Mouse (Mus musculus): Measurements from ENCODE around the gene Macrod1. TPM values are rescaled to one million over a fixed set of nuclear protein-coding genes. Genes with fewer than 3 reads are reported as not detected.

The Macrod1 gene
- total RNA-seq, 2 experiments from 2014 or later = 261 to 294 TPM

DNA sequence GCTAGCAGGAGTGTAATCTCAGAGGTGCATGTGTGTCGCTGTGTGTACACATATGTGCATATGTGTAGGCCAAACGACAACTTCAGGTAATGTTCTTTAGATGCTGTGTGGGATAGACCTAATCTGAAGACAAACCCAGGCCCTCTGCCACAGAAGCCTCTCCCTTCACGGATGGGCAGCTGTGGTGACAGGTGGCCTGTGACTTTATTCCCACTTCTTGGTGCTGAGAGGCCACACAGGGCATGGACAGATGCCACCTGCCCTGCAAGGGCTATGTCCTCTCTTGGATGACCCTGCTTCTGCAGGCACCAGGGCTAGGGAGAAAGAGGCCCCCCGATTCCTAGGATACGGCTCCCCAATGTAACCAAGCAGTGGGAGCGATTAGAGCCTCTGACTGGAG lies 54.7 kb downstream of the Macrod1 start:
- intact Hi-C loops (cut with DNase I) = loop anchor here (5.0 kb wide), 1 partner anchor 71 kb away; no protein-coding TSS in a partner anchor
- TF ChIP-seq CTCF (IDR thresholded peaks at IDR 0.05) = no peak
- Histone ChIP-seq H3K27ac (peak overlapping the region; percentile 9), H3K4me3 (no peak overlapping the region)
- no peak for DNase-seq

DNA sequence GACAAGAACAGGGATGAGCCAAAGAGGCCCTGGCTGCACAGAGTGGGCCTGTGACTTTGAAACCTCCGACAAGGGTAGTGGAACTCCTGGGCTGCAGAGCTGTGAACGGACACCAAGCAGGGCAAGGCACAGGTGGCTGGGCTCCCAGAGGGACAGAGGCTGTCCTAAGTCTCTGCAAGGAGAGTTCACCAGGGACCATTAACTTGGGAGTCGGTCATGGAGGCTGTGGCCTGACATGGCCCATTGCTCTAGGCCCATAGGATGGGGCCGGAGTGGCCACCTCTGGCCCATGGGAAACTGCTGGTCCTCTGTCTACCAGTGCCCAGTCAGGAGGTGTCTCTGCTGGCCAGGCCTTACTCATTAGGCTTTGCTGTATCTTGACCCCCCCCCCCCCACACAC lies 55.1 kb downstream of the Macrod1 start:
- intact Hi-C loops (cut with DNase I) = loop anchor here (5.0 kb wide), 1 partner anchor 71 kb away; no protein-coding TSS in a partner anchor
- peak overlapping the region; percentile 9; the same call in 1 of the 2 replicates for H3K27ac ChIP-seq
- no peak for TF ChIP-seq CTCF (IDR thresholded peaks at IDR 0.05)
- DNase-seq = no peak
- H3K4me3 ChIP-seq = no peak overlapping the region

DNA sequence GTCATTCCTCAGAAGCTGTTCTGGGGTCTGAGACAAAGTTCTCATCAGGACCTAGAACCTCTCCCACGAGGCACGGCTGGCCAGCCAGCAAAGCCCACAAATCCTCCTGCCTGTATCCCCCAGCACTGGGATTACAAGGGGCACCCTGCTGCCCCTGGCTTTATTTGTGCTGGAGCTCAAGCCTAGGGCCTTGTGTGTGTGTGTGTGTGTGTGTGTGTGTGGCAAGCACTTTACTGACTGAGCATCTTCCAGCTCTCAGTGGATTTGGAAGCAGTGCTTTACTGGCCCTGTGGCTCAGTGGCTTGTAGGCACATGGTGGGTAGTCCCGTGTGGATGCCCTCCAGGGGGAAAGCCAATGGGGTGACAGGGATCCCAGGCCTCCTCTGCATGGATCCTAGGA lies 56.0 kb downstream of the Macrod1 start:
- intact Hi-C loops (cut with DNase I) = loop anchor here (5.0 kb wide), 1 partner anchor 70 kb away; no protein-coding TSS in a partner anchor
- H3K4me3 ChIP-seq = no peak overlapping the region
- no peak for DNase-seq
- H3K27ac ChIP-seq = no peak overlapping the region
- no peak for TF ChIP-seq CTCF (IDR thresholded peaks at IDR 0.05)

DNA sequence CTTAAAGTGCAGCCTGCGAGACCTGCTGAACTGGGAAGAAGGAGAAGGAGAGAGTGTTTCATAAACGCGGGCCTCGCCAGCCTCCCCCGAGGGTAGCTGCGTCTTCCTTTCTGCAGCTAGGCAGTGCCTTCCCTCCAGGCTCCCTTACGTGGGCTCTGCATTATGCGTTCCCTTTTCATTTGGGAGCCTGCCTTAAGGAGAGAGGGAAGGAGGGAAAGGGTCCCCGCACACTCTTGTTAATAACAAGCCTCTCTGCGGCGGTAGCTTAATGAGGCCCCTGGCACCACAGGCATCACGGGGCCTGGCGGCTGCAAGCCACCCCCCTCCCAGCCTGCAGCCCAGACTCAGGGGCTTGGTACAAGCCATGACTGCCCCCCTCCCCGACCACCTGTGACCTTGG lies 57.0 kb downstream of the Macrod1 start:
- no peak for TF ChIP-seq CTCF (IDR thresholded peaks at IDR 0.05)
- DNase-seq = no peak
- intact Hi-C loops (cut with DNase I) = loop anchor here (5.0 kb wide), 1 partner anchor 69 kb away; no protein-coding TSS in a partner anchor
- H3K27ac ChIP-seq = no peak overlapping the region
- no peak overlapping the region for H3K4me3 ChIP-seq

DNA sequence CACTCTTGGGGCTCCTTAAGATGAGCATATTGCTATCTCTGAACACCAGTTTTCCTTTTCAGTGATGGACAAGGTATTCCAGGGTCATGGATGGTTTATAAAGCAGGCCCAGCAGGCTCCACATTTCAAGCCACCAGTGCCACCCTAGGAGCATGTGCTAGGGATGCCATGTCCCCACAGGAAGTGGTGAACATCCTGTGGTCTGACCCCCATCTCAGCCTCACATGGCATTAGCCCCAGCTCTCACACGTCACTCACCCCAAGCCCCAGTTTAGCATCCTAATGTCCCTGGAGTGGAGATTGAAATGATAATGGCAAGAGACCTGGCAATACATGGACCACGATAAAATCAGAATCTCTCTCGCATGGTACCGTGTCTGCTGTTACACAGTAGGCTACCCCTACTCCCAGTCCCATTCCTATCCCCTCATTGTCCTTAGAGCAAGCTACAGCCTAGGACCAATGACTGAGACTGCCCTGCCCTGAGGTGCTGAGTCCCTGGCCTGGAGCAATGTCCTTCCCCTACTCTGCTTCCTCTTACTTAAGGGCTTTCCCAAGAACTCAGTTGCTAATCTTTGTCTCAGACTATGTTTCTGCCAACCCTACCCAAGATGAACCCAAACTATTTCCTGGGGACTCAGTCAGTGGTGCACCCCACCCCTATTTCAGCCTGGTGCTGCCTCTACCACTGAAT lies 59.6 kb downstream of the Macrod1 start:
- intact Hi-C loops (cut with DNase I) = no loop called here
- no peak overlapping the region for H3K27ac ChIP-seq
- H3K4me3 ChIP-seq = no peak overlapping the region
- DNase-seq = no peak
- TF ChIP-seq CTCF (IDR thresholded peaks at IDR 0.05) = no peak

DNA sequence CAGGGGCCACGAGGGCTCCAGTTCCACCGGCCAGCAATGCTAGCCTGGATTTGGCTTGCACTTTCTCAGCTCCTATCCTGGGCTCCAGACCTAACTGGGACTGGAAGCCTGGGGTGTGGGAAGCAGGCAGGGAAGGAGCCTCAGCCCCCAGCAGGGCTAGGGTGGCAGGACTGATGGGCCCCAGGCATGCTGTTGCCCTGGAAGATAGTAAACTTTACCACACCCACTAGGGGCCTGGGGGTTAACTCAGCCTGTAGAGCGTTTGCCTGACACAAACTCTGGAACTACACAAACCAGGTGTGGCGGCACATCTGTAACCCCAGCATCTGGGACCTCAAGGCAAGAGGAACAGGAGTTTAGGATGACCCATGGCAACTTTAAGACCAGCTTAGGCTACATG lies 60.5 kb downstream of the Macrod1 start:
- Histone ChIP-seq H3K4me3 (no peak overlapping the region), H3K27ac (peak overlapping the region; percentile 40; the same call in 1 of the 2 replicates)
- TF ChIP-seq CTCF (IDR thresholded peaks at IDR 0.05) = no peak
- intact Hi-C loops (cut with DNase I) = no loop called here
- no peak for DNase-seq

DNA sequence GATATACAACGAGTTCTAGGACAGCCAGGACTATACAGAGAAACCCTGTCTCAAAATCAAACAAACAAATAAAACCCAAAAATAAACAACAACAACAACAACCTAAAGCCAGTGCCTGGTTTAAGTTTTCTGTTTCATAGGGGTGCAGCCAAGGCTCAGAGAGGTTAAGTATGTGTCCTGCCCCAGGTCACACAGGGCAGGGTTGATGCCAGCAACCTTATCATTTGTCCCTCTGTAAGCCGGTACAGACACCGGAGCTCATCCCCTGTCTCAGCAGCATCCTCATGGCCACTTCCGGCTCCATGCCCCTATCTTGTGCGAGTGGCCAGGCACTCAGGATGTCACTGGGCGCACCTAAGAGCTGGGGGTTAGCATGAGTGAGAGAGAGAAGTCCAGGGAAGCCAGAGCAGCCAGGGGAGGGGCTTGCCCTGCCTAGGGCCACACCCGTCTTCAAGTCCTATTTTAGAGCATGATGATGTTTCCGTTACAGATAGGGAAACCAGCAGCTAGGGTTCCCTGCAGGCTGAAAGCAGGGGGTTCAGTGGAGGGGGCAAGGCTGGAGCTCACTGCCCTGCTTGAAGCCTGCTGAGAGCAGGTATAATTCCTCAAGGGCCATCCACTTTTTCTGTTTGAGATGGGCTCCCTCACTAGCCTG lies 61.2 kb downstream of the Macrod1 start:
- intact Hi-C loops (cut with DNase I) = no loop called here
- Histone ChIP-seq H3K27ac (peak overlapping the region; percentile 56; the same call in 1 of the 2 replicates), H3K4me3 (no peak overlapping the region)
- TF ChIP-seq CTCF (IDR thresholded peaks at IDR 0.05) = no peak
- DNase-seq = no peak

DNA sequence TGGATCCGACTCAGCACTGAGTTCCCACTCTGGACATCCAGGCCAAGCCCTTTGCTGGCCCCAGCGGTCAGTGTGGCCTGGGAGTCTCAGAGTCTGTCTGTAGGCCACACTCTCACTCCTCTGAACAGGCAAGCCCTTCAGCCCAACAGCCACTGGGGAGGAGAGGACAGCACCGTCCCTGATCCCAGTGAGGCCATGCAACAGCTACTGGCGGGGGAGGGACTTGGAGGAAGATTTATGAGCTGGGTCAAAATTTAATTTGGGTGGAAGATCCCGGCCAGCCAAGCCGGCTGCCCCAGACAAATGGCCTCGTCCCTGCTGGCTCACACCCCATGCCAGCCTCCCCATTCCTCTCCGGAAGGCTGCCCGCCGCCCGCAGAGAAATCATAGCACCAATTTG lies 64.6 kb downstream of the Macrod1 start:
- no peak for TF ChIP-seq CTCF (IDR thresholded peaks at IDR 0.05)
- H3K27ac ChIP-seq = peak overlapping the region; percentile 83
- no peak overlapping the region for H3K4me3 ChIP-seq
- intact Hi-C loops (cut with DNase I) = no loop called here
- DNase-seq = peak; percentile 82

DNA sequence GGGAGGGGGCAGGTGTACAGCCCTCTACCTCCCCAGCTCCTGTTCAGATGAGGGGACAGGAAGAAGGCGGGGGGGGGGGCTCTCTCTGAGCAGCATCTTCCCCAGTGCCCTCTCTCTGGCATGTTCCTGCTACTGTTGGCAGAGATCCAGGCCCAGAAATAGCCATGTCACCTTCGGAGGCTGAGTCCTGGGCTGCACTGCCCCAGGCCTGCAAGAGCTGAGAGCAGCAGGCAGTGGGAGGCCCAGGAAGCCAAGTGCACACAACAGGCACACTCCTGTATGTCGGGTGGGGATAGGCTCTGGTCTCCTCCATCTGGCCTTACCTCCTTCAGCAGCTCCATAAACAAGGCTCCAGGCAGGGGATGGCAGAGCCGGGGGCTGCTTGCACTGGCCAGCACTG lies 65.7 kb downstream of the Macrod1 start:
- peak; percentile 73 for DNase-seq
- H3K4me3 ChIP-seq = no peak overlapping the region; the same call in 1 of the 2 replicates
- intact Hi-C loops (cut with DNase I) = no loop called here
- peak overlapping the region; percentile 83 for H3K27ac ChIP-seq
- no peak for TF ChIP-seq CTCF (IDR thresholded peaks at IDR 0.05)

DNA sequence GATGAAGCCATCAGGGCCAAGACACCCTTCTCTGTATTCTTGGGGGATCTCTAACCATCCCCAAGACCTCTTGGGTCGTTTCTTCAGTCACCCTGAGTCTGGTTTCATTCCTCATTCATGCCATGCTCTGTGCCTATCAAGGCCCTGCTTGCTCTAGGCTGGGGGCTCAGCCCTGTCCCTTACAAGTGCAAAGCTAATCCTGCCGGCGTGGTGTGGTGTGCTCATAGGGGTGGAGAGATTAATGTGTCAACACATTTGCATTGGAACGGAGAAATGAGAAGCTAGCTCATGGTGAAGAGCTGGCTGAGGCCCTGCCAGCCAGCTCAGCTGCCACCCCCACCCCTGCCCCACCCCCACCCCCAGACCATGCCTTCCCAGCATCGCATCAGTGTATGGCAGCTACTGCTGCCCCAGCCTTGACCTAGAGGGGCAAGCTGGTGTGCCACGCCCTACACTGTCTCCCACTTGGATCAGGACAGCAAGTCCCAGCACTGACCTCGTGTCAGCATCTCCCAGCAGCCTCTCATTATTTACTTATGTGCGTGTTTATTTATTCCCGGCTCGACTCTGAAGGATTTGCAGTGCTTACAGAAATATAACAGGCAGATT lies 66.2 kb downstream of the Macrod1 start:
- no peak for TF ChIP-seq CTCF (IDR thresholded peaks at IDR 0.05)
- intact Hi-C loops (cut with DNase I) = no loop called here
- Histone ChIP-seq H3K4me3 (no peak overlapping the region; the same call in 1 of the 2 replicates), H3K27ac (peak overlapping the region; percentile 83)
- DNase-seq = no peak

DNA sequence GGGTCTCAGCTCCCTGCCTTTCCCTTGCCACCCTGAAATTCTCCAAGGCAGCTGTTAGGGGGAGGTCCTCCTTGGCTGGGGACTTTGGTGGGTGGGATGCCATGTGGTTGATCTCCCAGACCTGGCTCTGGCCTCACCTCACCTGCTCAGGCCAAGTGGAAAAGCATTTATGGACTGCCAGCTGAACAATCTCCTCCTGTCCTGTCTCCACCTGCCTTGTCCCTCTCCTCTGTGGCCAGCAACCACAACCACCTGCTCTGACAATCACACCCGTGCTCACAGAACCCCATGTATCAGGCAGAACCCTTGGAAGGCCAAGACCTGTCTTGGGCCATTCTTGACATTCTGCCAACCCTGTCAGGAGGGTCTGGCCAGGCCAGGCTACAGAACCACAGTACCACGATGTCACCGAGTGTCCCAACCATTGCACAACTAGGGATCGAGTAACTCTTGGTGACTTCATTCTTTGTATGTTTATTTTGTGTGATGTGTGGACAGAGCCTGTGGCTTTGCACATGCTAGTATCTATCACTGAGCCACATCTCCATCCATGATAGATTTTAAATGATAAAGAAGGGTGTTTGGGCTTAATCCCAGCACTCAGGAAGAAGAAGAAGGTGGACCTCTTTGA lies 69.0 kb downstream of the Macrod1 start:
- no peak overlapping the region for H3K27ac ChIP-seq
- no peak for TF ChIP-seq CTCF (IDR thresholded peaks at IDR 0.05)
- intact Hi-C loops (cut with DNase I) = no loop called here
- no peak overlapping the region for H3K4me3 ChIP-seq
- DNase-seq = no peak

DNA sequence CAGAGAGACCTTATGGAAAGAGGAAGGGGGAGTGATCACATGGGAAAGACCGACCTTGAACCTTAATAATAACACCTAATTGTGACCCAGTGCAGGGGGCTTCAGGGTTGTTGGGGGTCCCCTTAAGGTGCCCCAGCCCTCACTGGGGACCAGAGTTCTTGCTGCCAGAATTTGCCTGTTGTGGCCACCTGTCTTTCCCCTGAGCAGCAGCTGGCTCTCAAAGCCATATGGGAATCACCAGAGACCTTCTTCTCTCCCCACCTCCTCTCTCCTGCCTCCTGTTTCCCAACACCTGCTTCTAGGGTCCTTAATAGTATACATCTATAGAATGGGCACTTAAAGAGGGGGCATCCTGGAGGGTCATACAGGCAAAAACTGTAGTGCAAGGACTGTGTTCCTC lies 69.6 kb downstream of the Macrod1 start:
- Histone ChIP-seq H3K27ac (no peak overlapping the region), H3K4me3 (no peak overlapping the region)
- intact Hi-C loops (cut with DNase I) = no loop called here
- TF ChIP-seq CTCF (IDR thresholded peaks at IDR 0.05) = no peak
- DNase-seq = no peak

DNA sequence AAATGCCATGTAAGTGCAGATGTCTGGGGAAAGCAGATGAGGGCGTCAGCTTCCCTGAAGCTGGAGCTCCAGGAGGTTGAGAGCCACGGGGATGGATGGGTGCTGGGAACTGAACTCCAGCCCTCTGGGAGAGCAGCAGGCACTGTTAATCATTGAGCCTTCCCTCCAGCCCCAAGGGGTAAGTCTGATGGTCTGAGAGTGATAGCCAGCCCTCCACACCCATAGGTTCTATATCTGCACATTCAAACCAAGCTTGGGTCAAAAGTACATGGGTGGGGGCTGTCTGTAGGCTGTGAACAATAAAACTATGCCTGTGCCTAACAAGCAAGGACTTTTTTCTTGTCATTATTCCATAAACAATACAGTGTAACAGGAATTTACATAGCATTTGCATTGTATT lies 70.3 kb downstream of the Macrod1 start:
- intact Hi-C loops (cut with DNase I) = no loop called here
- no peak overlapping the region for H3K4me3 ChIP-seq
- no peak for TF ChIP-seq CTCF (IDR thresholded peaks at IDR 0.05)
- DNase-seq = no peak
- no peak overlapping the region for H3K27ac ChIP-seq

Data from gastrocnemius, adult 2 months (tissue).